Mouse (Mus musculus) kidney, embryonic 15.5 days (tissue): ENCODE data around the gene Zfp410. TPM values are rescaled to one million over a fixed set of nuclear protein-coding genes. Genes with fewer than 3 reads are reported as not detected.
A peak's percentile ranks its signal among the peaks of the same experiment; 100 is the strongest.

Source experiments
- ATAC-seq: fragments of 200-750 bp; cut with Nextera tagmentation; replicated peaks from 2 replicates; pipeline ENCODE4 v1.8.0; 2017; ENCODE audit warnings: moderate TSS enrichment; ENCODE audit not compliant: low FRiP score
- H3K27ac ChIP-seq: fragments of 300-500 bp; sonication (generic); 2 replicates; pipeline ENCODE4 v1.5.1; 2015; ENCODE audit warnings: mild to moderate bottlenecking, inconsistent platforms
- H3K27me3 ChIP-seq: fragments of 300-500 bp; sonication (generic); 2 replicates; pipeline ENCODE4 v1.6.1; 2015; ENCODE audit warnings: inconsistent platforms
- H3K36me3 ChIP-seq: fragments of 300-500 bp; sonication (generic); 2 replicates; pipeline ENCODE4 v1.6.1; 2015; ENCODE audit warnings: inconsistent platforms
- H3K4me1 ChIP-seq: fragments of 300-500 bp; sonication (generic); 2 replicates; pipeline ENCODE4 v1.6.1; 2015; ENCODE audit warnings: inconsistent platforms
- H3K4me2 ChIP-seq: fragments of 300-500 bp; sonication (generic); 2 replicates; pipeline ENCODE4 v1.6.1; 2015; ENCODE audit warnings: moderate library complexity, mild to moderate bottlenecking, inconsistent platforms
- H3K4me3 ChIP-seq: fragments of 300-500 bp; sonication (generic); replicated peaks from 2 replicates; pipeline ENCODE4 v1.5.1; 2015; ENCODE audit warnings: mild to moderate bottlenecking, inconsistent platforms
- H3K9ac ChIP-seq: fragments of 300-500 bp; sonication (generic); 2 replicates; pipeline ENCODE4 v1.6.1; 2015; ENCODE audit warnings: mild to moderate bottlenecking, inconsistent platforms
- H3K9me3 ChIP-seq: fragments of 300-500 bp; sonication (generic); replicated peaks from 2 replicates; pipeline ENCODE4 v1.6.1; 2016; ENCODE audit warnings: inconsistent platforms
- WGBS: fragments of 180-500 bp; shearing (Covaris S2); methylation state at CpG from one replicate; pipeline ENCODE4 v1.1.7; 2015; ENCODE audit warnings: mixed read lengths; 5-methylcytosine and 5-hydroxymethylcytosine counted together
- polyA plus RNA-seq: library from polyadenylated mRNA; unstranded; fragments of >200 nt; fragmentation: Nextera tagmentation; extraction: Ambion mirVana; gene quantifications from 2 replicates; pipeline ENCODE4 v1.2.1, GENCODE M21; 2015

Gene Zfp410
- 77.8 and 79.4 TPM in 2 replicates for polyA plus RNA-seq

GRCm38 (mm10) chr12:84316721-84317621 lies at the start of gene Zfp410:
TSS of gene Zfp410 (plus strand) at chr12:84316852.
- Histone ChIP-seq H3K27me3 (no peaks in the 10 kb centered on the region), H3K36me3 (no peaks in the 10 kb centered on the region; the same call in 1 of the 2 replicates), H3K27ac (peak within 1 kb of the TSS; percentile 99), H3K9ac (peak within 1 kb of the TSS; percentile 98), H3K4me3 (peak within 1 kb of the TSS; percentile 100), H3K4me1 (peaks cover 26% of the 10 kb centered on the region), H3K4me2 (peak within 1 kb of the TSS; percentile 86), H3K9me3 (no peaks in the 10 kb centered on the region)
- peak; percentile 97 for ATAC-seq
- under 1% methylated on average over 76 of the region's 77 CpGs for WGBS

- Histone ChIP-seq H3K36me3 (no peaks in the 10 kb centered on the region), H3K4me1 (no peaks in the 10 kb centered on the region), H3K4me3 (no peak overlapping the region), H3K9ac (no peak overlapping the region), H3K27ac (no peak overlapping the region), H3K27me3 (no peaks in the 10 kb centered on the region), H3K4me2 (no peak overlapping the region), H3K9me3 (no peaks in the 10 kb centered on the region)
- ATAC-seq: no peak
- 63% methylated on average over 2 of the region's 2 CpGs for WGBS
Measured at GRCm38 (mm10) chr12:84267264-84267663, 49.4 kb upstream of the Zfp410 start.

- no peaks in the 10 kb centered on the region for H3K9me3 ChIP-seq
- 75% methylated on average over 5 of the region's 5 CpGs for WGBS
- H3K4me3 ChIP-seq: no peak overlapping the region
- H3K27me3 ChIP-seq: no peaks in the 10 kb centered on the region
- no peaks in the 10 kb centered on the region for H3K36me3 ChIP-seq
- ATAC-seq: no peak
- no peak overlapping the region for H3K27ac ChIP-seq
- H3K4me1 ChIP-seq: no peaks in the 10 kb centered on the region
- no peak overlapping the region for H3K9ac ChIP-seq
- H3K4me2 ChIP-seq: no peak overlapping the region
Measured at GRCm38 (mm10) chr12:84273366-84273765, 43.3 kb upstream of the Zfp410 start.

- H3K27ac ChIP-seq: no peak overlapping the region
- H3K4me3 ChIP-seq: no peak overlapping the region
- H3K4me2 ChIP-seq: no peak overlapping the region
- H3K36me3 ChIP-seq: no peaks in the 10 kb centered on the region
- WGBS: 90% methylated on average over 9 of the region's 9 CpGs
- no peak overlapping the region for H3K9ac ChIP-seq
- H3K4me1 ChIP-seq: no peaks in the 10 kb centered on the region
- H3K27me3 ChIP-seq: no peaks in the 10 kb centered on the region
- no peaks in the 10 kb centered on the region for H3K9me3 ChIP-seq
- ATAC-seq: no peak
Measured at GRCm38 (mm10) chr12:84275288-84275687, 41.4 kb upstream of the Zfp410 start.

GRCm38 (mm10) chr12:84276288-84276687 lies 40.4 kb upstream of the Zfp410 start:
- Histone ChIP-seq H3K4me3 (no peak overlapping the region), H3K4me2 (no peak overlapping the region), H3K27ac (no peak overlapping the region), H3K9ac (no peak overlapping the region), H3K4me1 (no peaks in the 10 kb centered on the region), H3K9me3 (no peaks in the 10 kb centered on the region), H3K36me3 (no peaks in the 10 kb centered on the region), H3K27me3 (no peaks in the 10 kb centered on the region)
- WGBS: 76% methylated on average over 2 of the region's 2 CpGs
- ATAC-seq: no peak

- H3K27ac ChIP-seq: no peak overlapping the region
- no peak overlapping the region for H3K4me3 ChIP-seq
- no peaks in the 10 kb centered on the region for H3K27me3 ChIP-seq
- H3K9me3 ChIP-seq: no peaks in the 10 kb centered on the region
- ATAC-seq: no peak
- H3K36me3 ChIP-seq: no peaks in the 10 kb centered on the region
- no peaks in the 10 kb centered on the region for H3K4me1 ChIP-seq
- WGBS: 83% methylated on average over 4 of the region's 4 CpGs
- H3K9ac ChIP-seq: no peak overlapping the region
- no peak overlapping the region for H3K4me2 ChIP-seq
Measured at GRCm38 (mm10) chr12:84276799-84277198, 39.9 kb upstream of the Zfp410 start.

- no peaks in the 10 kb centered on the region for H3K36me3 ChIP-seq
- H3K4me2 ChIP-seq: no peak overlapping the region
- ATAC-seq: no peak
- no peak overlapping the region for H3K9ac ChIP-seq
- no peaks in the 10 kb centered on the region for H3K4me1 ChIP-seq
- 76% methylated on average over 3 of the region's 3 CpGs for whole genome bisulfite sequencing
- H3K9me3 ChIP-seq: no peaks in the 10 kb centered on the region
- H3K27me3 ChIP-seq: no peaks in the 10 kb centered on the region
- no peak overlapping the region for H3K27ac ChIP-seq
- H3K4me3 ChIP-seq: no peak overlapping the region
Measured at GRCm38 (mm10) chr12:84277832-84278231, 38.8 kb upstream of the Zfp410 start.

DNA sequence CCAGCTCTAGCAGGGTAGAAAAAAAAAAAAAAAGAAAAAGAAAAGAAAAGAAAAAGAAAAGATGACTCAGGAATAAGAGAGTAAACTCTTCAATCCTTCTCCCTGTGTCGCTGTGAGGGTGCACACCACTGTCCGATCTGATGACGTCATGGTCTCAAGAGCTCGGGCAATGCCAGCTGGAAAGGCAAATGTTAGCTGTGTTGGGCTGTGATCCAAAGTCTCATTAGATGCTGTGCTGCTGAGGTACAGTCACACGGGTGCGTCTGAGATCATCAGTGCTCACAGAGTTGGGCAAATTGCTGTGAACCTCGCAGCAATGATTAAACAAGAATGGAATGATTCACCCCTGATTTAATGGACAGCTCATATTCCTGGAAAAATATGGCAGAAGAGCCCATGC lies 37.8 kb upstream of the Zfp410 start:
- no peaks in the 10 kb centered on the region for H3K9me3 ChIP-seq
- no peaks in the 10 kb centered on the region for H3K27me3 ChIP-seq
- H3K4me2 ChIP-seq: no peak overlapping the region
- H3K27ac ChIP-seq: no peak overlapping the region
- 80% methylated on average over 7 of the region's 7 CpGs for WGBS
- no peaks in the 10 kb centered on the region for H3K4me1 ChIP-seq
- H3K4me3 ChIP-seq: no peak overlapping the region
- no peak for ATAC-seq
- no peaks in the 10 kb centered on the region for H3K36me3 ChIP-seq
- no peak overlapping the region for H3K9ac ChIP-seq

DNA sequence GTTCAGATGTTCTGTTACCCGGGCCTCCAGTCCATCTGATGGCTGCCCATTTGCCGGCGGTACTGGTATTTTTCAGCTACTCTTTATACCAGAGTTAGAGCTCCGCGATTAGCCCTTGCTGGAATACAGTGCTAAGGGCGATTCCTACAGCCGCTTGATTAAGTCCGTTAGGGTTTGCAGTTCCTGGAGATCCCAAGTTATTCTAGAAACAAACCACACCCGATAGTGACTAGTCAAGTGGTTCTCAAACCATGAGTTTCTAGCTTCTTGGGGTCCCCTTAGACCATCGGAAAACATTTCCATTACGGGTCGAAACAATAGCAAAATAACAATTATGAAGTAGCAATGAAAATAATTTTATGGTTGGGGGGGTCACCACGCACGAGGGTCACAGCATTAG lies 32.3 kb upstream of the Zfp410 start:
- Histone ChIP-seq H3K4me3 (peak overlapping the region; percentile 51; the same call in 1 of the 2 replicates), H3K27ac (no peak overlapping the region), H3K9ac (peak overlapping the region; percentile 33; the same call in 1 of the 2 replicates), H3K4me2 (peak overlapping the region; percentile 72), H3K36me3 (no peaks in the 10 kb centered on the region), H3K4me1 (peaks cover 17% of the 10 kb centered on the region), H3K9me3 (no peaks in the 10 kb centered on the region), H3K27me3 (no peaks in the 10 kb centered on the region)
- ATAC-seq: no peak
- WGBS: 78% methylated on average over 14 of the region's 14 CpGs

- Histone ChIP-seq H3K4me2 (peak within 1 kb of the TSS; percentile 72), H3K27ac (peak within 1 kb of the TSS; percentile 54), H3K9me3 (no peaks in the 10 kb centered on the region), H3K4me1 (peaks cover 17% of the 10 kb centered on the region), H3K27me3 (no peaks in the 10 kb centered on the region), H3K4me3 (peak within 1 kb of the TSS; percentile 51), H3K9ac (peak within 1 kb of the TSS; percentile 33), H3K36me3 (no peaks in the 10 kb centered on the region)
- ATAC-seq: peak; percentile 96
- under 1% methylated on average over 39 of the region's 39 CpGs for WGBS
Measured at GRCm38 (mm10) chr12:84284885-84285592, 31.6 kb upstream of the Zfp410 start, which contains the start of gene Ptgr2. TSS of gene Ptgr2 (plus strand) at chr12:84285232.

DNA sequence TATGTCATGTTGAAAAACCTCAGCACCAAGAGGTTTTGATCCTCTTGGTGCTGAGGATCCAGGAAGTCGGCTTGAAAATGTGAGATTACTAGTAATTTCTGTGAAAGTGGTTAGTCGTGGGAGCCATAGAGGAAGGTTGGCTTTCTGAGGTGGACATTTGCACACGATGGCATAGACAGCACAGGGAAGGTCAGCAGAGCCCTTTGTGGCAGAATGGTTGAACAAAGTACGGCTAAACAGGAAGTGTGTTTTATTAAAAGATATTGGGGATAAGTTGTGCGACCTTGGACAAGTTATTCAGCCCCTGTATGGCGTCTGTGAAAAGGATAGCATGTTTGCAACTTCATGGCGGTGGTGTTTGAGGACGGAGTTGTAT lies 31.1 kb upstream of the Zfp410 start:
- Histone ChIP-seq H3K27me3 (no peaks in the 10 kb centered on the region), H3K27ac (peak overlapping the region; percentile 54), H3K36me3 (no peaks in the 10 kb centered on the region), H3K9ac (peak overlapping the region; percentile 33), H3K4me1 (peaks cover 17% of the 10 kb centered on the region), H3K4me3 (peak overlapping the region; percentile 51), H3K4me2 (peak overlapping the region; percentile 72), H3K9me3 (no peaks in the 10 kb centered on the region)
- ATAC-seq: 0 out of 2 replicates have a peak, but pooled peaks have one; percentile 9
- WGBS: 30% methylated on average over 8 of the region's 8 CpGs

DNA sequence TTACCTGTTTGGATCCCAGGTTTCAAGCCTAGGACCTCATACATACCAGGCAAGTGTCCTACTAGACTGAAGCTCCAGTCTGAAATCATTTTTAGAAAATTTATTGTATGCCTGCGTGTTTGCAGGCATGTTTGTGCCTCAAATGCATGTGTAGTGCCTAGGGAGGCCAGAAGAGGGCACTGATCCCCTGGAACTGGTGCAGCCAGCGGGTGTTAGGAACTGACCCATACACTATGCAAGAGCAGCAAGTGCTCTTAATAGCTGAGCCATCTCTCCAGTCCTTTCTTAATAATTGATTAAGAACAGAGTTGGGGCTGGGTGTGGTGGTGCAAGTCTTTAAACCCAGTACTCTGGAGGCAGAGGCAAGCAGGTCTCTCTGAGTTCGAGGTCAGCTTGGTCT lies 28.2 kb upstream of the Zfp410 start:
- Histone ChIP-seq H3K4me1 (peaks cover 17% of the 10 kb centered on the region), H3K27ac (no peak overlapping the region), H3K9ac (no peak overlapping the region), H3K4me3 (no peak overlapping the region), H3K9me3 (no peaks in the 10 kb centered on the region), H3K36me3 (peaks cover 8% of the 10 kb centered on the region; the same call in 1 of the 2 replicates), H3K27me3 (no peaks in the 10 kb centered on the region), H3K4me2 (no peak overlapping the region)
- ATAC-seq: no peak
- 55% methylated on average over 3 of the region's 3 CpGs for WGBS
